Mouse (Mus musculus) forebrain, embryonic 13.5 days (tissue): ENCODE results near the gene En1. TPM values are rescaled to one million over a fixed set of nuclear protein-coding genes. Genes with fewer than 3 reads are reported as not detected.

Experiments used
- ATAC-seq: fragments of 200-750 bp; cut with Nextera tagmentation; 2 replicates; pipeline ENCODE4 v1.8.0; 2017
- H3K27ac ChIP-seq: fragments of 300-500 bp; sonication (generic); 2 replicates; pipeline ENCODE4 v1.5.1; 2015; ENCODE audit warnings: inconsistent platforms, mild to moderate bottlenecking, moderate library complexity
- H3K27me3 ChIP-seq: fragments of 300-500 bp; sonication (generic); 2 replicates; pipeline ENCODE4 v1.6.1; 2015; ENCODE audit warnings: mild to moderate bottlenecking, inconsistent platforms
- H3K36me3 ChIP-seq: fragments of 300-500 bp; sonication (generic); 2 replicates; pipeline ENCODE4 v1.6.1; 2015; ENCODE audit warnings: mild to moderate bottlenecking, inconsistent platforms; ENCODE audit not compliant: poor library complexity, severe bottlenecking
- H3K4me1 ChIP-seq: fragments of 300-500 bp; sonication (generic); 2 replicates; pipeline ENCODE4 v1.6.1; 2015; ENCODE audit warnings: inconsistent platforms
- H3K4me2 ChIP-seq: fragments of 300-500 bp; sonication (generic); 2 replicates; pipeline ENCODE4 v1.6.1; 2015; ENCODE audit warnings: inconsistent platforms, mild to moderate bottlenecking, moderate library complexity
- H3K4me3 ChIP-seq: fragments of 300-500 bp; sonication (generic); 2 replicates; pipeline ENCODE4 v1.5.1; 2015; ENCODE audit warnings: mild to moderate bottlenecking, inconsistent platforms
- H3K9ac ChIP-seq: fragments of 300-500 bp; sonication (generic); 2 replicates; pipeline ENCODE4 v1.6.1; 2015; ENCODE audit warnings: mild to moderate bottlenecking, inconsistent platforms
- H3K9me3 ChIP-seq: fragments of 300-500 bp; sonication (generic); replicated peaks from 2 replicates; pipeline ENCODE4 v1.6.1; 2016; ENCODE audit warnings: inconsistent platforms
- WGBS: fragments of 180-500 bp; shearing (Covaris S2); methylation state at CpG from one replicate; pipeline ENCODE4 v1.1.7; 2015; 5-methylcytosine and 5-hydroxymethylcytosine counted together
- polyA plus RNA-seq: library from polyadenylated mRNA; unstranded; fragments of >200 nt; fragmentation: Nextera tagmentation; extraction: Ambion mirVana; gene quantifications from 2 replicates; pipeline ENCODE4 v1.2.1, GENCODE M21; 2015

En1 gene
- polyA plus RNA-seq, 1 experiment from 2014 or later, result not detected

DNA sequence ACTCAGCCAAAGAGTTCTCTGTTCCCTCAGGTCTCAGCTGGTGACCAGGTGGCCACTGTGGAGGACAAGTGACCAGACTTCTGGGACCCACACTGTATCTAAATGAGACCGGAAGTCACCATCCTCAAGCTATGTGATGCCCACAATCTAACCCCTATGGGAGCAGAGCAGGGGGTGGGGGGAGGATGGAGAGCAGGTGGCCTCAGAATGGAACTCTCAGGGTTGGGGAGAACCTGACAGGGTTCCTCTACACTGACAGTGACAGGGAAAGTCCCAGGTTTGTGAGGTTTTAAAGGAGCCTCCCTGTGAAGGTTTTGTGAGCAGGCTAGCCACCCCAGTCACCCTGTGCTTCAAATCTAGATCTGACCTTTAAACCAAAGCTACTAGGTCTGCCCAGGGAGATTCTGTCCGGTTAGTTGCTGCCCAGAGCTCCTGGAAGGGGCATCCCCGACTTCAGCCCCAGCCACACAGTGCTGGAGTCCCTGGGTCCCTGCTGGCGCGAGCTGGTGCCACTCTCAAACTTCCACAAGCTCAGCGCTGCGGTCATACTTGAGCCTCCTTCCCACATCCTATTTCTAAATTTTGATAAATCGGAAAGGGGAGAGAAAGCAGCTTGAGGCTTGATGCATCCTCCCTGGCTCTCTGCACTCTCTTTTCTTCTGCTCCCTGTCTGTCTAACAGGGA is 8.8 kb upstream of the En1 start:
- H3K4me2 ChIP-seq, result no peak overlapping the region
- H3K4me3 ChIP-seq, result no peak overlapping the region
- WGBS, result 7% methylated on average over 8 of the region's 8 CpGs
- H3K4me1 ChIP-seq, result no peaks in the 10 kb centered on the region
- no peak overlapping the region for H3K27ac ChIP-seq
- ATAC-seq, result no peak
- H3K9me3 ChIP-seq, result no peaks in the 10 kb centered on the region
- no peak overlapping the region for H3K9ac ChIP-seq
- no peaks in the 10 kb centered on the region for H3K36me3 ChIP-seq
- peaks cover 95% of the 10 kb centered on the region for H3K27me3 ChIP-seq

DNA sequence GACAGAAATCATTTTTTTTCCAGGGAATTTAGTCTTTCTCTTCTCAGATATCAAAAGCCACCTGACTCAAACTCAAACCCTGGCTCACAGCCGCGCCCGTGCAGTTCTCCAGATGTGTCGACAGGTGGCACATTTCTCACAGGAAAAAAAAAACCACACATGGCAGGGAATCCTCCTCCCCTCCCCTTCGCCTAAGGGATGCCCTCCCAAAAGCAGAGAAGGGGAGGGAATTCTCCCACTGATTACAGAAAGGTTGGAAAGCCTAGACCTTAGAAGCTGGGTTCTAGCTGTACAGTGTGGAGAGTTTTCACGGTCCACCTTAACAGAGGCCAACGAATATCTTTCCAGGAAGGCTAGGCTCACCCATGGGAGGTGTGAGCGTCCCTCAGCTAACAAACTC is 7.6 kb upstream of the En1 start:
- no peaks in the 10 kb centered on the region for H3K4me1 ChIP-seq
- H3K4me3 ChIP-seq, result no peak overlapping the region
- H3K9me3 ChIP-seq, result no peaks in the 10 kb centered on the region
- H3K36me3 ChIP-seq, result no peaks in the 10 kb centered on the region
- ATAC-seq, result peak; percentile 44; the same call in 1 of the 2 replicates
- H3K27ac ChIP-seq, result no peak overlapping the region
- 1% methylated on average over 8 of the region's 8 CpGs for WGBS
- no peak overlapping the region for H3K4me2 ChIP-seq
- H3K27me3 ChIP-seq, result peaks cover 97% of the 10 kb centered on the region
- no peak overlapping the region for H3K9ac ChIP-seq

DNA sequence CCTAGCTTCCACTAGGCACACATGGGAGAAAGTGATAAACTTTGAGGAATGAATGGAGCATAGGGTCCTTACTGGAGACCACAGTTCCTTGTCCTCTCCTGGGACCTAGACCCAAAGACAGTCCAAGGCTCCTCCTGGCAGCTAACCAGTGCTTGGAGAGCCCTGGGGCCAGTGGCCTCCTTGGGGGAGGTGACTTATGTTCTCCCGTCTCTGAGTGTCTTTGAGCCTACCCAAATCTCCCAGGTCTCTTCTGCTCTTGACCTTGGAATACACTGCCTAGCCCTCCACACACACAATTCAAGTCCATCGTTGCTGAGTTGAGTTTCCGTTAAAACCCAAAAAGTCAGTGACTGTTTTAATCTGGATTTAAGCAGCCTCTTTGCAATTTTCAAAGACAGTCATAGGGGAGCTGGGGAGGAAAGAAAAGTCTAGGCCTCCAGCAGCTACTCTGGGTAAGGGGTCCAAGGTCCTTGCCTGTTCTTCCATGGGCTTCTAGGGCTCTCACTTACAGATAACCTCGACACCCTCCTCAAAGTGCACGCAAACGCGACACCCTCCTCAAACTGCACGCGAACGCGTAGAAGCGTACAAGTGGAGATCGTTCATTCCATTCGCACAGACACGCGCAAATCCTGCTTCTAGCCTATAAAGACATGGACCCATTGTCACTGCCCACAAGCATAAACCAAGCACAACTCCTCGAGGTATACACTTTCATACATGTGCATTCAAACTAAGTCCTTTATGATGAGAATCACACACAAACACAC is 6.6 kb upstream of the En1 start:
- WGBS, result 2% methylated on average over 17 of the region's 17 CpGs
- no peak overlapping the region for H3K4me3 ChIP-seq
- H3K9me3 ChIP-seq, result no peaks in the 10 kb centered on the region
- no peak overlapping the region for H3K4me2 ChIP-seq
- peaks cover 99% of the 10 kb centered on the region for H3K27me3 ChIP-seq
- H3K36me3 ChIP-seq, result no peaks in the 10 kb centered on the region
- no peak overlapping the region for H3K9ac ChIP-seq
- no peak overlapping the region for H3K27ac ChIP-seq
- no peak for ATAC-seq
- H3K4me1 ChIP-seq, result no peaks in the 10 kb centered on the region

DNA sequence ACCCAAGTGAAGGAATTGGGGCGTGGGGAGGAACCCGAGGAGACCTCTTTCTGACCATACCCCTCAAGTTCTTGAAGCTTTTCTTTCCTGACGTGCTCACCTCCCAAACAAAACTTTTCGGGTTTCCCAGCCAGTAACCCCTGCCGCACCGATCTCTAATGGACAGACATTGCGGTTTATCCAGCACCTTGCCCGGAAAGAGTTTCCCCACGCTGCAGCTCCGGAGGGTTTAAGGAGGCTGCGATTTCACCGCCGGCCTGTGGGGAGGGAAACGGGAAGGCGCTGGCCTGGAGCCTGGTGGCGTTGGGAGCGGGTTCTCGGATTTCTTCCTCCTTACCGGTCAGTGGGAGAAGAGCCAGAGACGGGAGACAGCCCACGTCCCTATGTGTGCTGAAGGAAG is 5.9 kb upstream of the En1 start:
- no peak for ATAC-seq
- H3K4me2 ChIP-seq, result peak overlapping the region; percentile 26; the same call in 1 of the 2 replicates
- 1% methylated on average over 21 of the region's 21 CpGs for WGBS
- no peak overlapping the region for H3K9ac ChIP-seq
- H3K4me3 ChIP-seq, result no peak overlapping the region
- no peak overlapping the region for H3K27ac ChIP-seq
- no peaks in the 10 kb centered on the region for H3K4me1 ChIP-seq
- no peaks in the 10 kb centered on the region for H3K36me3 ChIP-seq
- H3K9me3 ChIP-seq, result no peaks in the 10 kb centered on the region
- peaks cover 99% of the 10 kb centered on the region for H3K27me3 ChIP-seq

DNA sequence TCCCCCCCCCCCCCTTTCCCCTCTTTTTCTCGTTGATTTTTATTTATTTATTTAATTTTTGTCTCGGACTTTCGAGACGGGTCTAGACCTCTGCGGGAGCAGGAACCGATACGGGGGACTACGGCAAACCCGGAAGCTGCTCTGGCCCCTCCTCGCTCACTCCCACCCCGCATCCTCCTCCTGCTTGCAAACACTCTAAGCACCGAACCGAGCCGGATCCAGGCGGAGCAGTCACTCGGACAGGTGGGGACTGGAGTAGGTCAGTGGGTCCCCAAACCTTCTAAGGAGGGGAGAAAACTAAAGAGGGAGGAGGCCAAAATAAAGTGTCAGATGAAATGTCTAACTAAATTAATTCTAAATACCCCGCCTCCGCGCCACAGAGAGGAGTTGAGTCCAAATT is 5.4 kb upstream of the En1 start:
- no peak for ATAC-seq

DNA sequence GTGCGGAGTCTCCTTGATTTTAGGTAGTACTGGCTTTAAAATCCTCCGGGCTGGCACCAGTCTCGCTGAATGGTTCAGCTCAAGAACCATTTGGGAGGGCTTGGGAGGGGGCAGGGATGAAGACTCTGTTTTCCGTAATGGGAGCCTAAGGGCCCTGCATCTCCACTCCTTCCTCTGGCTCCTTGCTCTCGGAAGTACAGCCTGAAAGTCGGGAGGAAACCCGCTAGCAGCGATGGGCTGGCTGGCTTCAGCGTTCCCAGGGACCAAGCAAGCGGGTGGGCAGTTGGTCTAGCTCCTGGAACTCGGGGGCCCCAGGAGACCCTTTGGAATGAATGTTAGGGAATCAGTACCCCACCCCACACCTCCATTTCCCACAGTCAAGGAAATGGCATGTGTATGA is 4.9 kb upstream of the En1 start:
- H3K27me3 ChIP-seq, result peaks cover 100% of the 10 kb centered on the region
- H3K4me3 ChIP-seq, result no peak overlapping the region
- no peak overlapping the region for H3K9ac ChIP-seq
- H3K4me2 ChIP-seq, result no peak overlapping the region
- ATAC-seq, result no peak
- no peaks in the 10 kb centered on the region for H3K9me3 ChIP-seq
- peaks cover 4% of the 10 kb centered on the region for H3K4me1 ChIP-seq
- WGBS, result 2% methylated on average over 11 of the region's 11 CpGs
- H3K36me3 ChIP-seq, result no peaks in the 10 kb centered on the region
- H3K27ac ChIP-seq, result no peak overlapping the region

More for the DNA sequence above, 5.4 kb upstream of the En1 start:
- Histone ChIP-seq H3K27ac (no peak overlapping the region), H3K4me1 (no peaks in the 10 kb centered on the region), H3K27me3 (peaks cover 100% of the 10 kb centered on the region), H3K36me3 (no peaks in the 10 kb centered on the region), H3K9me3 (no peaks in the 10 kb centered on the region), H3K9ac (no peak overlapping the region), H3K4me3 (no peak overlapping the region), H3K4me2 (0 out of 2 replicates have a peak overlapping the region, but pooled peaks have one; percentile 26)
- WGBS, result 0% methylated on average over 19 of the region's 19 CpGs

DNA sequence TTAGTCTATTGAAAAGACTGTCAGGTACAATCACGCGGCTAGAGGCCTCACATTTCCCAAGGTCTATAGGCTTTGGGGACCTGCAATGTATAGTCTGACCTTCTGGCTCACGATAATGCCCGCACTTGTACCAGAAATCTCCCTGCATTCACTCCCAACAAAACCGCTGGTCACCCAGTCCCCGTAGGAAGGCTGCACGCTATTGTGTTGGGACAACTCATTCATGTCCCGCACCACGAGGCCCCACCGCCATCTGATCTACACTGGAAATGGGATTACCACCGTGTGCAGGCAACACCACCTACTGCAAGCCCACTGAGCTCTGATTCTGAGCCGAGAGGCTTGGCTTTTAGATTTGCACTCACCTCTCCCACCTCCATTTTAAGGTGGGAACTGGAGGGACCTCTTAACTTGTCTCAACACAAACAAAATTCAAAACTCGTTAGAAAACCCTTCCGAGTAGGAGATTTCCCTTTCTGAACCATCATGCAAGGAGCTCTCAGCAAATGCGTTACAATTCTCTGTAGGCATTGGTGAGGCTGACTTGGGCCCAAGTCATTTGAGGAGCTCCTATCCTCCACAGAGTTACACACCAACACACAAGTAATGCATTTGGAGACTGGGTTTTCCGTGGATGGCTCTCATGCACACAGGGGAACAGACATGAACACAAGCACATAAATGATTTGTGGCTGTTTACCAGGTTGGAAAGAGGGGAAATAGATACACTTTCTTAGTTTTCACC is 3.9 kb upstream of the En1 start:
- Histone ChIP-seq H3K27ac (no peak overlapping the region), H3K4me3 (no peak overlapping the region), H3K9me3 (no peaks in the 10 kb centered on the region), H3K27me3 (peaks cover 99% of the 10 kb centered on the region), H3K4me1 (peaks cover 13% of the 10 kb centered on the region), H3K9ac (no peak overlapping the region), H3K4me2 (no peak overlapping the region), H3K36me3 (no peaks in the 10 kb centered on the region)
- no peak for ATAC-seq
- under 1% methylated on average over 16 of the region's 16 CpGs for WGBS

DNA sequence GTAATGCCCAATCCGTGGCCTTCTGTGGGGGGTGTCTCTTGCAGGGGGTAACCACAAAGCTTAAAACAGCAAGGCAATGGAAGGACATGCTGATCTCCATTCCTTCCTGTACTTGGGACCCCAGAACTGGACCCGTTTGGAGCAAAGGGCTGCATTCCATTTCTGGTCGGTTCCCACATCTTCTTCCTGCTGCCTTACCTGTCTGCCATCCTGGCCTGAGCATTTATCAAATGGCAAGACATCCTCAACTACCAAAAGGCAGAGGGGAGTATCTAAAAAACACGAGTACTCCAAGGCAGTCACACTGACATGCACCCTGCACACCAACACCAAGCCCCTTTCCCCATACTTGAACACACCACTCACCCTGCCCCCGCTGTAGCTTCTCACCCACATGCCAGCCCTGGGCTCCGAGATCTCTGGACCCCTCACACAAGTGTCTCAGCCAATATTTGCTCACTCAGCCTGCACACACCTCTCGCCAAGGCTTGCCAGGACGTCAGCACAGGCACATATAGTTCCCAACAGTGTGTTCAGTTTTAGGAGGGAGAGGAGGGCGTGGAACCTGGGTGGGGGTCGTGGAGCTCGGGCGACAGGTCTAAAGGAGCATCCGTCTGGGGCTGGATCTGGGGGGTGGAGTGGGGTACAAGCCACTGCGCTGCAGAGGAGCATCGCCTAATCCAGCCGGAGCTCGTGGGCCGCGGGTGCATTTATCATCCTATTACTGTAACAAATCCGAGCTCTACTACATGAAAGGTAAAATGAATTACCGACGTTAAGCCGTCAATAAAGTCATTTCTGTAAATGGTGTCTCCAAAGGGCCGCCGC is 2.7 kb upstream of the En1 start:
- Histone ChIP-seq H3K36me3 (no peaks in the 10 kb centered on the region), H3K9ac (no peak overlapping the region), H3K4me1 (peaks cover 18% of the 10 kb centered on the region), H3K4me3 (0 out of 2 replicates have a peak overlapping the region, but pooled peaks have one; percentile 4), H3K9me3 (no peaks in the 10 kb centered on the region), H3K4me2 (no peak overlapping the region), H3K27me3 (peaks cover 97% of the 10 kb centered on the region), H3K27ac (no peak overlapping the region)
- no peak for ATAC-seq
- WGBS, result 2% methylated on average over 25 of the region's 25 CpGs

DNA sequence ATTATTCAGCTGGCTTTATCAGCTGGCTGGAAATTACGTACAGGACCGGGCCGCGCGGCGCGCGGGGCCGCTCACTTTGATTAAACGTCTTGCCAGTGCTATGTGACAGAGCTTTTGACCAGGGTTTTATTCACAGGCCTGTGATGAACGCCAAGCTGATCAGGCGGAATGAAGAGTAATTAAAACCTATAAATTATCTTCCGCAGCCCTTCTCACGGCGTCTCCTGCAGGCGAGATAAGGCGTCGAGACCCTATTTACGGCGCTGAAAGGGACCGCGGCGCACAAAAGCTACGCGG is 2.1 kb upstream of the En1 start:
- Histone ChIP-seq H3K9ac (no peak overlapping the region), H3K4me3 (0 out of 2 replicates have a peak overlapping the region, but pooled peaks have one; percentile 4), H3K4me2 (no peak overlapping the region), H3K36me3 (no peaks in the 10 kb centered on the region), H3K4me1 (peaks cover 18% of the 10 kb centered on the region), H3K27me3 (peaks cover 97% of the 10 kb centered on the region), H3K27ac (no peak overlapping the region), H3K9me3 (no peaks in the 10 kb centered on the region)
- under 1% methylated on average over 25 of the region's 25 CpGs for WGBS
- no peak for ATAC-seq

DNA sequence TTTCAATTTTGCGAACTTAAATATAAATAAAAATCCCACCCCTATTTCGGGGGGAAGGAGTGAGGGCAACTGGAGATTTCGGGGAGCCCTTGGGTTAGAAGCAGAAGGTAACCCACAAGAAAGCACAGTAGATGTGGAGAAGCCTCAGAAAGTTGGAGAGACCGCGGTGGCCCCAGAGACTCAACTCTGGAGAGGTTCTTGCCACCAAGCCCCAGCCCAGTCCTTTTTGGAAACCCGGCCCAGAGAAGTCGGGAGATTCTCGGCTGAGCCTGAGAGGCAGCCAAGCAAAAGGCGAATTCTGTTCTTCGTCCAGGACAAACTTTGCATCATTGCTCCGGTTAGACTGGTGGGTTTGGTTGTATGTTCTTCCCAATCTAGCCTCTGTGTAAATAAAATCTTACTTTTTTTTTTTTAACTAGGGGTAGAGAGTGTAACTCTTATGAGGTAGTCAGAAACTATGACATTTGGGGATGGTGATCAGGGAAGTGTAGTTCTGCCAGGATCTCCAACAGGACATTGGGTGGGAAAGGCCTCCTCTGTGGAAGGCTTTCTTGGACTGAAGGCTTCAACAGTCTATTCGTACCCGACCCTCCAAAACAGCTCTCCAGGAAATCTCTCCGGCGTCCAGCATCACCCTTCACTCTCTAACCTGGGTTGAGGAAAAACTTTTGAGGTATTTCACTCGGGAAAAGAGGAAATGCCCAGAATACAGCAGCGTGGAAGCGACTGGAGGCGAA is 1.5 kb upstream of the En1 start:
- H3K4me1 ChIP-seq, result peaks cover 18% of the 10 kb centered on the region
- H3K4me3 ChIP-seq, result no peak overlapping the region
- no peak overlapping the region for H3K27ac ChIP-seq
- H3K36me3 ChIP-seq, result no peaks in the 10 kb centered on the region
- H3K27me3 ChIP-seq, result peaks cover 97% of the 10 kb centered on the region
- no peak overlapping the region for H3K9ac ChIP-seq
- under 1% methylated on average over 19 of the region's 19 CpGs for WGBS
- no peaks in the 10 kb centered on the region for H3K9me3 ChIP-seq
- no peak overlapping the region for H3K4me2 ChIP-seq
- no peak for ATAC-seq

DNA sequence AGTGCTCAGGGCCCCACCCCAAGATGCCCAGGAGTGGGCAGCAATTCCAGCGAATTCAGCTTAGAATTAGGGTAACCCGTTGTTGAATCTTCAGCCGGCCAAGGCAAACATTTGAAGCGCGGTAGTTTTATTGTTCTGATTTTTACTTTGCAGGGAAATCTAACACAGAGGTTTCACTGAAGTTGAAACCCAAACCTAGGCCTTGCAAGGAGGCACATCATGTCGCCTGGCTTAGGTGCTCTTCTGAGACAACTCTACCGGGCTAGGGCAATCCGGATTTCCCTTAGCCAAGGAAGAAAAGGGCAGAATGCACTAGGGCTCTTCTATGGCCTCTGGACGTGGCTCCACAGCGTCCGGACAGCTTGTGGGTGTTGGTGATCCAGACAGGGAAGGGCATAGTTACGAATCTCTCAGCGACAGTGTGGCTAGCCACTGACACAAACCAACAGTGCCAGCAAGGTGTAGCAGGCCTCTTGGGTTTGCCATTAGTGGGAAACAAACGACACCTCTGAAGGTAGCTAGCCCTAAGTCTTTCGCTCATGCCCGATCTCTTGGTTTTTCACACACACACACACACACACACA is 873 bp upstream of the En1 start:
- peaks cover 97% of the 10 kb centered on the region for H3K27me3 ChIP-seq
- H3K36me3 ChIP-seq, result no peaks in the 10 kb centered on the region
- 1% methylated on average over 16 of the region's 16 CpGs for WGBS
- no peak for ATAC-seq
- no peak overlapping the region for H3K9ac ChIP-seq
- H3K27ac ChIP-seq, result no peak overlapping the region
- no peak overlapping the region for H3K4me2 ChIP-seq
- no peak overlapping the region for H3K4me3 ChIP-seq
- H3K4me1 ChIP-seq, result peaks cover 18% of the 10 kb centered on the region
- H3K9me3 ChIP-seq, result no peaks in the 10 kb centered on the region
